Mouse (Mus musculus) G1E (cell line): Measurements from ENCODE around the gene Srms.

ENCODE experiments used
- CTCF ChIP-seq: IDR thresholded peaks from 2 replicates; pipeline ENCODE4 v1.5.1; 2012; ENCODE audit warnings: low read depth, low read length, inconsistent platforms, mixed read lengths
- GATA1 ChIP-seq: IDR thresholded peaks from 2 replicates; pipeline ENCODE4 v1.6.1; 2012; ENCODE audit warnings: borderline replicate concordance, low read length, inconsistent platforms, mixed read lengths

GRCm38 (mm10) chr2:181234680-181235079 lies 21.7 kb upstream of the Srms start:
- no peak for TF ChIP-seq CTCF
- TF ChIP-seq GATA1 = no peak
